Mouse (Mus musculus): ENCODE results near the gene Zdhhc1.

GRCm38 (mm10) chr8:105499787-105500186 lies 3.1 kb upstream of the Zdhhc1 start:
- TF ChIP-seq CTCF (IDR thresholded peaks at IDR 0.05; ENCODE audit: insufficient read depth, low read depth, low read length) (no peak), POLR2A (IDR thresholded peaks at IDR 0.05; ENCODE audit: insufficient read depth, low read depth, low read length) (no peak)

Measured in olfactory bulb, adult 2 months (tissue).